Mouse (Mus musculus): ENCODE data around the gene Rrp7a.

DNA sequence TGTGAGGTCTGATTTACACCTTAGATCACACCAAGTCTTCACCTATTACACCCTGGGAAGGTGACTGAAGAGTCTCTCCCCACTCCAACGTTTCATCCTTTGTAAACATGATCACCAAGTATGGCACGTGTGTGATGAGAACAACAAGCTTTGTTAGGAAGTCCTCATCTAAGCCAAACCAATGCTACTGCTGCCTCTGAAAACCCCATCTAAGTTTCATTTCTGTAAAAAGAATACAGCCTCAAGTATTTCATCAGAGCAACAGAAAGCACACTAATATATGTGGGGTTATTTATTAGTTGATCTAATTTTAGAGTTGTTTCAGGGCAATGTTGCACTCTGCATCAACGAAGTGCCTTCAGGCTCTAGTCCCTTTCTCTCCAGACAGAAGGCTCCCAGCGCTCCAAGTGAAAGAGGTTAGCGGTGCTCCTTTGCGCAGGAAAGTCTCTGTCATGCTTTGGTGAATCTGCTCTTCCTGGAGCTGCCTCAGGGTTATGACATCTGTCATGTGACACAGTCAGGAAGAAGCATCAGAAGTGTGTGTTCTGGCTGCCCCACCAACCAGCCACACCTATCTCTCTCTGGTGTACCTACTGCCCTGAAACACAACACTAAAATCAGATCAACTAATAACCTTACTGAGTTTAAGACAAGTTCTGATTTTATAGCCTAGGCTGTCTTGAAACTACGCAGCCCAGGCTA, 7.1 kb upstream of the Rrp7a start:
- no peak for TF ChIP-seq POLR2A (IDR thresholded peaks at IDR 0.05; ENCODE audit: control insufficient read depth, low read depth, low read length)
- TF ChIP-seq CTCF (IDR thresholded peaks at IDR 0.05; ENCODE audit: control insufficient read depth, insufficient read depth, insufficient replicate concordance, low read depth, low read length), result no peak
